Mouse (Mus musculus) forebrain, embryonic 16.5 days (tissue): ENCODE measurements at regions not wholly inside any gene's neighbourhood (a gene's known extent, or its start where the extent isn't known, plus 50 kb on each side); places are given as distances from the start of the nearest gene placed in this dataset.

ENCODE experiments used
- ATAC-seq: fragments of 200-750 bp; cut with Nextera tagmentation; 2 replicates; pipeline ENCODE4 v1.8.0; 2017; ENCODE audit warnings: mild to moderate bottlenecking, moderate library complexity
- H3K27ac ChIP-seq: fragments of 300-500 bp; sonication (generic); 2 replicates; pipeline ENCODE4 v1.5.1; 2014; ENCODE audit warnings: low read length, control low read depth
- H3K27me3 ChIP-seq: fragments of 300-500 bp; sonication (generic); replicated peaks from 2 replicates; pipeline ENCODE4 v1.6.1; 2014; ENCODE audit warnings: low read length; ENCODE audit not compliant: control insufficient read depth, insufficient read depth
- H3K36me3 ChIP-seq: fragments of 300-500 bp; sonication (generic); 2 replicates; pipeline ENCODE4 v1.6.1; 2014; ENCODE audit not compliant: control insufficient read depth, insufficient read depth
- H3K4me1 ChIP-seq: fragments of 300-500 bp; sonication (generic); replicated peaks from 2 replicates; pipeline ENCODE4 v1.6.1; 2014; ENCODE audit warnings: low read length; ENCODE audit not compliant: control insufficient read depth, insufficient read depth
- H3K4me2 ChIP-seq: fragments of 300-500 bp; sonication (generic); 2 replicates; pipeline ENCODE4 v1.6.1; 2014; ENCODE audit warnings: mild to moderate bottlenecking, low read length, control low read depth
- H3K4me3 ChIP-seq: fragments of 300-500 bp; sonication (generic); replicated peaks from 2 replicates; pipeline ENCODE4 v1.5.1; 2014; ENCODE audit warnings: mild to moderate bottlenecking, low read length, control low read depth
- H3K9ac ChIP-seq: fragments of 300-500 bp; sonication (generic); replicated peaks from 2 replicates; pipeline ENCODE4 v1.6.1; 2014; ENCODE audit warnings: low read depth, low read length, control low read depth
- H3K9me3 ChIP-seq: fragments of 300-500 bp; sonication (generic); 2 replicates; pipeline ENCODE4 v1.6.1; 2016; ENCODE audit warnings: low read length; ENCODE audit not compliant: control insufficient read depth
- WGBS: fragments of 180-500 bp; shearing (Covaris S2); extraction: QIAGEN DNeasy Blood & Tissue Kit; methylation state at CpG from one replicate; pipeline ENCODE4 v1.1.7; 2014; 5-methylcytosine and 5-hydroxymethylcytosine counted together

- Histone ChIP-seq H3K36me3 (no peaks in the 10 kb centered on the region), H3K4me2 (no peak overlapping the region), H3K9ac (no peak overlapping the region), H3K27ac (no peak overlapping the region), H3K9me3 (no peaks in the 10 kb centered on the region), H3K4me1 (no peaks in the 10 kb centered on the region), H3K27me3 (no peaks in the 10 kb centered on the region), H3K4me3 (no peak overlapping the region)
- 75% methylated on average over 2 of the region's 2 CpGs for WGBS
- ATAC-seq = no peak
Measured at GRCm38 (mm10) chr5:50343681-50344080, 284.9 kb upstream of the Adgra3 start.

GRCm38 (mm10) chr5:50309491-50309890, 250.7 kb upstream of the Adgra3 start:
- H3K27me3 ChIP-seq = no peaks in the 10 kb centered on the region
- H3K27ac ChIP-seq = no peak overlapping the region
- no peaks in the 10 kb centered on the region for H3K9me3 ChIP-seq
- no peaks in the 10 kb centered on the region for H3K36me3 ChIP-seq
- ATAC-seq = peak; percentile 43; the same call in 1 of the 2 replicates
- WGBS = 22% methylated on average over 1 of the region's 1 CpGs
- no peak overlapping the region for H3K4me3 ChIP-seq
- no peaks in the 10 kb centered on the region; the same call in 1 of the 2 replicates for H3K4me1 ChIP-seq
- H3K9ac ChIP-seq = no peak overlapping the region
- H3K4me2 ChIP-seq = no peak overlapping the region

GRCm38 (mm10) chr5:50303859-50304480, 245.2 kb upstream of the Adgra3 start:
- no peak overlapping the region for H3K4me3 ChIP-seq
- no peaks in the 10 kb centered on the region for H3K4me1 ChIP-seq
- no peaks in the 10 kb centered on the region for H3K27me3 ChIP-seq
- no peak overlapping the region for H3K9ac ChIP-seq
- no peaks in the 10 kb centered on the region for H3K36me3 ChIP-seq
- no peak overlapping the region for H3K4me2 ChIP-seq
- no peaks in the 10 kb centered on the region for H3K9me3 ChIP-seq
- WGBS = 64% methylated on average over 1 of the region's 1 CpGs
- H3K27ac ChIP-seq = no peak overlapping the region
- ATAC-seq = no peak

- ATAC-seq = no peak
- Histone ChIP-seq H3K9me3 (no peaks in the 10 kb centered on the region), H3K27me3 (no peaks in the 10 kb centered on the region), H3K4me2 (no peak overlapping the region), H3K27ac (no peak overlapping the region), H3K36me3 (no peaks in the 10 kb centered on the region), H3K9ac (no peak overlapping the region), H3K4me3 (no peak overlapping the region), H3K4me1 (no peaks in the 10 kb centered on the region)
- 67% methylated on average over 3 of the region's 3 CpGs for WGBS
Measured at GRCm38 (mm10) chr5:50293794-50294193, 235.0 kb upstream of the Adgra3 start.

- H3K4me3 ChIP-seq = no peak overlapping the region
- H3K27me3 ChIP-seq = no peaks in the 10 kb centered on the region
- H3K9me3 ChIP-seq = no peaks in the 10 kb centered on the region
- H3K36me3 ChIP-seq = no peaks in the 10 kb centered on the region
- H3K4me2 ChIP-seq = no peak overlapping the region
- H3K9ac ChIP-seq = no peak overlapping the region
- 68% methylated on average over 2 of the region's 2 CpGs for WGBS
- ATAC-seq = no peak
- no peaks in the 10 kb centered on the region for H3K4me1 ChIP-seq
- H3K27ac ChIP-seq = no peak overlapping the region
Measured at GRCm38 (mm10) chr5:50290879-50291410, 232.1 kb upstream of the Adgra3 start.

- Histone ChIP-seq H3K27me3 (no peaks in the 10 kb centered on the region), H3K27ac (no peak overlapping the region)
- peak; percentile 91 for ATAC-seq
Measured at GRCm38 (mm10) chr5:50260417-50260816, 201.6 kb upstream of the Adgra3 start.

GRCm38 (mm10) chr5:50258017-50258416, 199.2 kb upstream of the Adgra3 start:
- H3K27ac ChIP-seq = no peak overlapping the region
- H3K4me2 ChIP-seq = no peak overlapping the region
- H3K27me3 ChIP-seq = no peaks in the 10 kb centered on the region

More at GRCm38 (mm10) chr5:50260417-50260816, 201.6 kb upstream of the Adgra3 start:
- Histone ChIP-seq H3K4me2 (no peak overlapping the region), H3K4me3 (no peak overlapping the region), H3K9me3 (no peaks in the 10 kb centered on the region), H3K4me1 (no peaks in the 10 kb centered on the region), H3K36me3 (no peaks in the 10 kb centered on the region), H3K9ac (no peak overlapping the region)
- 50% methylated on average over 2 of the region's 2 CpGs for WGBS

GRCm38 (mm10) chr5:50234111-50234510, 175.3 kb upstream of the Adgra3 start:
- H3K9ac ChIP-seq = no peak overlapping the region
- WGBS = 89% methylated on average over 2 of the region's 2 CpGs
- H3K36me3 ChIP-seq = no peaks in the 10 kb centered on the region
- no peak overlapping the region for H3K4me2 ChIP-seq
- ATAC-seq = no peak
- H3K27ac ChIP-seq = no peak overlapping the region
- H3K4me3 ChIP-seq = no peak overlapping the region
- H3K4me1 ChIP-seq = no peaks in the 10 kb centered on the region
- H3K27me3 ChIP-seq = no peaks in the 10 kb centered on the region
- H3K9me3 ChIP-seq = no peaks in the 10 kb centered on the region

More at GRCm38 (mm10) chr5:50258017-50258416, 199.2 kb upstream of the Adgra3 start:
- Histone ChIP-seq H3K9me3 (no peaks in the 10 kb centered on the region), H3K4me1 (no peaks in the 10 kb centered on the region), H3K36me3 (no peaks in the 10 kb centered on the region), H3K4me3 (no peak overlapping the region), H3K9ac (no peak overlapping the region)
- WGBS = 98% methylated on average over 1 of the region's 1 CpGs
- no peak for ATAC-seq

GRCm38 (mm10) chr5:50216956-50217355, 158.2 kb upstream of the Adgra3 start:
- H3K4me3 ChIP-seq = no peak overlapping the region
- no peak overlapping the region for H3K27ac ChIP-seq
- H3K27me3 ChIP-seq = no peaks in the 10 kb centered on the region
- 48% methylated on average over 4 of the region's 4 CpGs for WGBS
- no peak overlapping the region for H3K4me2 ChIP-seq
- H3K36me3 ChIP-seq = no peaks in the 10 kb centered on the region
- no peaks in the 10 kb centered on the region for H3K9me3 ChIP-seq
- no peak for ATAC-seq
- H3K4me1 ChIP-seq = no peaks in the 10 kb centered on the region
- no peak overlapping the region for H3K9ac ChIP-seq
